8 mouse cellular contexts compared by ENCODE assay signal in the genomic region with DNA sequence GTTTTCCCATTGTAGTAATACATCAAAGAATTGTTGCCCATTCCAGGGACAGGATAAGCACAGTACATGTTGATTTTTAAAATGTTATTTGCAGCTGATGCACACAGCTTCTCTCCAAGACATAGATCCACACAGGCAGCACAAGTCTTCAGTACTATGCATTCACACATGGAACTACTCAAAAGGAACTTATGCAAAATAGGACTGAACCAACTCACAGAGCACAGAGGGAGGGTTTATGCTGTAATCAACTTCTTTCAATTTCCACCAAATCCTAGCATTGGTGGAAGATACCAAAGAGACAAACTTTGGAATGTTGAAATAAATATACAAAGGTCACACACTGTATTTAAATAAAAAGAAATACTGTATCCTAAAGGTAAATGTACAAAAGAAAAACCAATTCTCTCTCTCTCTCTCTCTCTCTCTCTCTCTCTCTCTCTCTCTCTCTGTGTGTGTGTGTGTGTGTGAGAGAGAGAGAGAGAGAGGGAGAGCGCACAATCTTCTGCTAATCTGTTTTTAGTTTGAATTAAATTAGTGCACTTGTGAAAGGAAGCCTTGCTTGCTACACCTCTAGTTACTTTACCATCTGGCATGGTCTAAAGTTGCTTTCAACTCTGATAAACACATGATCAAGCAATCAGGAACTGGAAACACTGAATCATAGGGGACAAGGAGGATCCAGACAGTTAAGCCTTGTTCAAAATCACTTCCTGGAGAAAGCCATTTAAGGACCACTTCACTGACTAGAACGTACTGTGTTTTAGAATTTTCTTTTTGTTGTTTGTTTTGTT.
DNase-seq lines count a peak whose midpoint lies in the region; ATAC-seq lines count a peak whose summit lies in the region.

No protein-coding gene starts in this region.

- peak; percentile 82 for ATAC-seq in hindbrain, embryonic 15.5 days (ENCODE audit: low FRiP score, low read depth)
- ATAC-seq in megakaryocyte, adult 5-6 weeks (ENCODE audit: poor library complexity, severe bottlenecking): peak; percentile 85
- peak; percentile 84; the same call in 1 of the 2 replicates for ATAC-seq in stomach, embryonic 16.5 days (ENCODE audit: insufficient read depth, low FRiP score)

- DNase-seq in adrenal gland, postnatal 14 days: peak; percentile 13
- DNase-seq in adrenal gland, adult 18-20 months (ENCODE audit: low spot score in 2 of 2): no peak
- DNase-seq in ES-CJ7 (ENCODE audit: low read depth, low spot score): peak; percentile 41
- peak; percentile 58 for DNase-seq in fibroblast of lung, adult 2 months (ENCODE audit: low read depth)
- no peak for DNase-seq in urinary bladder, postnatal 36 days (ENCODE audit: low spot score in 2 of 2)

- H3K4me3 ChIP-seq in hindbrain, embryonic 15.5 days: peak overlapping the region; percentile 39
- H3K4me3 ChIP-seq in stomach, embryonic 16.5 days (replicated peaks; ENCODE audit: low read length): peak overlapping the region; percentile 40

- no peaks in the 10 kb centered on the region for H3K27me3 ChIP-seq in hindbrain, embryonic 15.5 days
- H3K27me3 ChIP-seq in stomach, embryonic 16.5 days (ENCODE audit: control insufficient read depth, insufficient read depth, low read length): no peaks in the 10 kb centered on the region

- H3K27ac ChIP-seq in hindbrain, embryonic 15.5 days (replicated peaks): peak overlapping the region; percentile 75
- peak overlapping the region; percentile 55 for H3K27ac ChIP-seq in stomach, embryonic 16.5 days (ENCODE audit: low read length)

- 6% methylated on average over 2 of the region's 2 CpGs for WGBS in hindbrain, embryonic 15.5 days
- WGBS in stomach, embryonic 16.5 days: 29% methylated on average over 2 of the region's 2 CpGs

- H3K4me1 ChIP-seq in hindbrain, embryonic 15.5 days (replicated peaks): peaks cover 41% of the 10 kb centered on the region
- peaks cover 17% of the 10 kb centered on the region; the same call in 1 of the 2 replicates for H3K4me1 ChIP-seq in stomach, embryonic 16.5 days (ENCODE audit: control insufficient read depth, insufficient read depth, low read length)

- no peaks in the 10 kb centered on the region for H3K9me3 ChIP-seq in hindbrain, embryonic 15.5 days
- H3K9me3 ChIP-seq in stomach, embryonic 16.5 days (replicated peaks; ENCODE audit: control insufficient read depth, low read length): no peaks in the 10 kb centered on the region

- peak overlapping the region; percentile 54 for H3K4me2 ChIP-seq in hindbrain, embryonic 15.5 days
- H3K4me2 ChIP-seq in stomach, embryonic 16.5 days (ENCODE audit: low read depth, low read length): peak overlapping the region; percentile 24; the same call in 1 of the 2 replicates

- peak overlapping the region; percentile 37; the same call in 1 of the 2 replicates for H3K9ac ChIP-seq in hindbrain, embryonic 15.5 days
- H3K9ac ChIP-seq in stomach, embryonic 16.5 days (ENCODE audit: low read length): no peak overlapping the region

- H3K36me3 ChIP-seq in hindbrain, embryonic 15.5 days: no peaks in the 10 kb centered on the region
- H3K36me3 ChIP-seq in stomach, embryonic 16.5 days (ENCODE audit: control insufficient read depth, insufficient read depth, low read length): no peaks in the 10 kb centered on the region

Comparison
In these comparisons a context has a peak if more than half of its experiments do, and no peak if none do; other contexts are left out.
1. DNase-seq: peak in adrenal gland, postnatal 14 days (single experiment), ES-CJ7 (single experiment) and fibroblast of lung, adult 2 months (single experiment); none in adrenal gland, adult 18-20 months (0 of 2) and urinary bladder, postnatal 36 days (0 of 2).
2. Peak in every context shown above with its lines, with median percentiles within 50 percentile points of each other: ATAC-seq.